Mouse (Mus musculus): Measurements from ENCODE around the gene Rab28.

Rab28 gene

DNA sequence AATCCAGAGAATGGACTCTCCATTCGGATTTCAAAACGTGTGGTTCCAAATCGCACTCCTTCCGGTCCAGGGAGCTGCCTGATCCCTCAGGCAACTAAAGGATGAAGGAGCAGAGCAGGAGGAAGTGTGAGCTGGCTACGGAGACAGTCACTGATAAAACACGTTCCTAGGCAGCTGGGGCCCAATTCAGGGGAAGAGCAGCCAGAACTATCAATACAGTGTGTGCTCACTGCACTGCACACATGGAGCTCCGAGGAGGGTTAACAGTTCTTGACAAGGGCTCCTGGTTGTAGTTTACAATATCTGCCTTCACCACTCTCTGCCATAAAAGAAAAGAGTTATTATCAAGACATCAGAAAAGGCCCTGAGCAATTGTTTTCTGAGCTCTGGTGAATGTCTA, 82.4 kb downstream of the Rab28 start:
- DNase-seq = no peak

DNA sequence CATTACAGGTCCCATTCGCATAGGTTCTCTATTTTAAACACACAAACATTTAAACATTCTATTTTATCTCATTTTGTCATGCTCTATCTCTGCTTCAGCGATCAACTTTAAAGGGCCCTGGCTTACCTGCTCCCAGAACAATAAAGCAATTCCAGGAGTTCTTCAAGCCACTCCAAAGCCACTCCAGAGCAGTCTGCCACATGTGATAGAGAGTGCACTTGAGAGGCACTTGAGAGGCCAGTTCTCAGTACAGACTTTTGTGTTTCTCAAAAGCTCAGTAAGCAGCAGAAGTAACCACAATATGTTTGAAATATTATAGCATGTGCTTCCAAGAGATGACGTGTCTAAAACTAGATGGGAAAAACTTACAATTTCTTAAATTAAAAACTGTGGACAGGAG, 86.2 kb downstream of the Rab28 start:
- DNase-seq = no peak

DNA sequence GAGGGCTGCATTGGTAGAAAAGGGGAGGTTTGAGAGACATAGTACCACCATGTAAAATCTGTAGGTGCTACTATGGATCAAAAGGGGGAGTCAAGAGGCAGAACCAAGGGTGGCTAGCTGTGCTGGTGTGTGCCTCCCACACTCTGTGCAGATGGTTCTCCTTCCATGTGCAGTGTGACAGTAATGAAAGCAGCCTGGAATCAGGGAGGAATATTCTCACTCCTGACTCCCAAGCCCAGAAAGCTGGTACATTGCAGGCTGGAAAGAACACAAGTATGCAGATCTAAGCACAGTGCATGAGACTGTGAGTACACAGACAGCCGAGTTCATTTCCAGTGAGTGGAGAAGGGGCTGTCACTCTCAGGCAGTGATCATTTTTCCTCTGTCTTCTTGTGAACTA, 89.0 kb downstream of the Rab28 start:
- no peak for DNase-seq

DNA sequence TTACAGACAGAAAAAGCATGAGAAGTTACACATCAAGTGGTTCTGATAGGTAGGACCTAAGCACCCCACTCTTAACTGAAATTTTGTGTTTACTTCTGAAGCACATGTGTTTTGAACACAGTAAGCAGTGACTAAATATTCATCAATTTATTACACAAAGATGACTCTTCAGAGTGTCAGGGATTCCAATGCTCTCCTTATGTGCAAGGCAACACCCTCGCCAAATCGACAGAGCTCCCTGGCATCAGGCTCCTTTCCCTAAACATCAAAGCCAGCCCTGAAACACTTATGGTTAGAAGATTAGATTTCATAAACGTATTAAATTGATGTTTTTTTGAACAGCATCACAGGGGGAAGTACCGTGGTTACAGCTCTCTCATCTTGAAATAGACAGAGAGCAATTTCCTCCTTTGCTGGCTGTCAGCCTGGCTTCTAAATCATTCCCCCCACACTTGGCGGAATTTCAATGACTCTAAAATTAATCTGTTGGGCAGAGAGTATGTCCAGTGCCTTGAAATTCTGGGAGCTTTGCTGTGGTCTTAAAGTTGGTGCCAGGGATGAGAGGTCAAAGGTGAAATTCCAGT, 97.4 kb downstream of the Rab28 start:
- peak; percentile 67 to 78 for DNase-seq

DNA sequence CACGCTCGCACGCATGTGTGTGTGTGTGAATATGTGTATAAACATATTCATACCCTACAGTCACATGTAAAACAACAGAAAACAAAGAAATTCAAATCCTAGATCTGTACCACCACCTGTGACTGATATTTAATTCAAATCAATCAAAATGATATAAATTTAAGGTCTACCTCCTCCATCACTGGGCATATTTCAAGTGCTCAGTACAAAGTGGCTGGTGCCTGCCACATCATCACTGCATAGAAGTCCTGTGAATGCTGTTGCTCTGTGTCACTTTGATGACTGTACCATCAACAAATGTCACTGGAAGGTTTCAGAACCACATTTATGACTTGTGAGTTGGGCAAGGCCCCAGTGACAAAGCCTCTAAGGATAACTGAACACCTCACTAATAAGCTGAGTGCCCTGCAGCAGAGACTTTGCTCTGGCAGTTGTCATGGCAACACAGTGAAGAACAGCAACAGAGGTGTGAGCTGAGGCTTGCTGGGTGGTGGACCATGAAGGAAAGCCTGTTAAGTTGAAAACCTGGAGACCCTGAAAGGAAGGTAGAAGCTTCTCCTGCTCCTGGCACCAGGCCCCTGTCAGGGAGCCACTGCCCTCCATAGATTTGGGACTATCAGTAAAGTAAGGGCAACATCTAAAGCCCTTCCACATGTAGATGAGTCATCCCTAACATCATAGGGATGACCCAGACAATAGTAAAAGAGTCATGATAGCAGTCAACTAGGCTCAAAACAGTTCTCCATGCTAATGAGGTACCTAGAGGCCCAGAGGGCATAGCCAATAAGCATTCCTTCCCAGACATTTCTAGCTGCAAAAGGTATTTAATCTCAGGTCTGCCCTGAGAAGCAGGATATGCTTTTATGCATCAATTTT, 111.5 kb downstream of the Rab28 start:
- DNase-seq = peak; percentile 21 to 37

DNA sequence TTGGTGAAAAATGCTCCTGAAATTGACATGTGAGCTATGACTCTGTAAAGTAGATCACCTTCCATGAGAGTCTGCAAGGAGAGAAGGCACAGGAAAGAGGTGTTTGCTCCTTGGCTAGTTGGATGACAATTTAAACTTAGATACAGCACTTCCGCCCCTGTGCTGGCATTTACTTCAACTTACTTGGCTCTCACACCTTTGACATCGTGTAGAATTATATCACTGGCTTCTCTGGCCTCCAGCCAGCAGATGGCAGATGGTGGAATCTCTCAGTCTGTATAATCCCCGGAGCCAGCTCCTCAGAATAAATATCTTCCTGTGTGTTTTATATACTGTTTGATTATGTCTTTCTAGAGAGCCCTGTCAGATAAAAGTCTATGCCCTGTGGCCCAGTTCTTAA, 112.8 kb downstream of the Rab28 start:
- peak; percentile 88 to 91 for DNase-seq

DNA sequence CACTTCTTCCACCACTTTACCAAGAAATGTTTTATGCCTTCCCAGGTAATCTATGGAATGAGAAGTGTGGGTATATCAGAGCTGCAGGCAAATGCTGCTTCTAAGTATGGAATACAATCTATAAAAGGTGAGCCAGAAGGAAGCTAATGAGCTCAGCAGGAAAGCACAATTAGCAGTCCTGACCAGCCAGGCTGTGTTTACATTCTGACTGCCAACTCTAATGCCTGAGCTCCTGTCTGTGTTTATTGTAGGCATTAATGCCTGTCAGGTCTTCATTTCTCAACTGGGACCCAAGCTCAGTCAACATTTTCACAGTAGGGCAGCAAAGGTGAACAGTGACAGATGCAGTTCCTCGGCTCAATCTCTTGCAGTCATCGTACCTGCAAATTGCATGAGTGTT, 129.9 kb downstream of the Rab28 start:
- DNase-seq = peak; percentile 14 to 53
